8 mouse cellular contexts compared by ENCODE assay signal in genomic region chr7:141475805-141476158, GRCm38 (mm10). TPM values are rescaled to one million over a fixed set of nuclear protein-coding genes. Genes with fewer than 3 reads are reported as not detected.
DNase-seq lines count a peak whose midpoint lies in the region; ATAC-seq and TF ChIP-seq lines count a peak whose summit lies in the region.

No protein-coding gene starts in this region.

- peak overlapping the region; percentile 97 for H3K4me3 ChIP-seq in megakaryocyte, embryonic 14.5 days (replicated peaks)
- H3K4me3 ChIP-seq in embryonic fibroblast, embryonic 13.5 days (ENCODE audit: insufficient read depth, low read length) = peak overlapping the region; percentile 89
- H3K4me3 ChIP-seq in limb, embryonic 12.5 days (replicated peaks) = peak overlapping the region; percentile 73
- peak overlapping the region; percentile 72 for H3K4me3 ChIP-seq in neural tube, embryonic 15.5 days (replicated peaks)

- DNase-seq in adrenal gland, postnatal 25 days = no peak
- DNase-seq in B cell, adult 2 months = no peak
- no peak for DNase-seq in yolk sac, embryonic 10.5 days (ENCODE audit: low spot score)

- TF ChIP-seq POLR2A in embryonic fibroblast, embryonic 13.5 days (IDR thresholded peaks at IDR 0.05; ENCODE audit: low read depth, low read length) = peak; percentile 20; the same call in 1 of the 2 replicates

- peak overlapping the region; percentile 82 for H3K9ac ChIP-seq in limb, embryonic 12.5 days (replicated peaks)
- peak overlapping the region; percentile 80 for H3K9ac ChIP-seq in neural tube, embryonic 15.5 days (replicated peaks)

- H3K27me3 ChIP-seq in megakaryocyte, embryonic 14.5 days (replicated peaks) = no peaks in the 10 kb centered on the region
- H3K27me3 ChIP-seq in limb, embryonic 12.5 days = peaks cover 3% of the 10 kb centered on the region; the same call in 1 of the 2 replicates
- H3K27me3 ChIP-seq in neural tube, embryonic 15.5 days (replicated peaks) = peaks cover 10% of the 10 kb centered on the region

- H3K27ac ChIP-seq in embryonic fibroblast, embryonic 13.5 days (ENCODE audit: insufficient read depth, low read length) = peak overlapping the region; percentile 98
- peak overlapping the region; percentile 87 for H3K27ac ChIP-seq in limb, embryonic 12.5 days
- peak overlapping the region; percentile 84 for H3K27ac ChIP-seq in neural tube, embryonic 15.5 days (replicated peaks)

- 2% methylated on average over 12 of the region's 12 CpGs for WGBS in limb, embryonic 12.5 days
- 4% methylated on average over 12 of the region's 12 CpGs for WGBS in neural tube, embryonic 15.5 days

- peaks cover 36% of the 10 kb centered on the region for H3K36me3 ChIP-seq in megakaryocyte, embryonic 14.5 days (replicated peaks; ENCODE audit: low read length)
- peaks cover 19% of the 10 kb centered on the region for H3K36me3 ChIP-seq in limb, embryonic 12.5 days
- peaks cover 18% of the 10 kb centered on the region for H3K36me3 ChIP-seq in neural tube, embryonic 15.5 days

- no peak for ATAC-seq in megakaryocyte, adult 5-6 weeks (ENCODE audit: poor library complexity, severe bottlenecking)
- ATAC-seq in limb, embryonic 12.5 days (ENCODE audit: insufficient number of reproducible peaks, insufficient read depth, low FRiP score, low TSS enrichment, low read depth) = no peak
- no peak for ATAC-seq in neural tube, embryonic 15.5 days (ENCODE audit: low FRiP score)

- peaks cover 83% of the 10 kb centered on the region for H3K4me1 ChIP-seq in megakaryocyte, embryonic 14.5 days
- H3K4me1 ChIP-seq in embryonic fibroblast, embryonic 13.5 days (ENCODE audit: control insufficient read depth, insufficient read depth, low read length) = peaks cover 6% of the 10 kb centered on the region
- peaks cover 45% of the 10 kb centered on the region for H3K4me1 ChIP-seq in limb, embryonic 12.5 days (replicated peaks)
- peaks cover 46% of the 10 kb centered on the region for H3K4me1 ChIP-seq in neural tube, embryonic 15.5 days

- no peak for TF ChIP-seq CTCF in embryonic fibroblast, embryonic 13.5 days (IDR thresholded peaks at IDR 0.05; ENCODE audit: borderline replicate concordance, insufficient read depth, low read length)

- H3K9me3 ChIP-seq in megakaryocyte, embryonic 14.5 days = no peaks in the 10 kb centered on the region
- no peaks in the 10 kb centered on the region for H3K9me3 ChIP-seq in limb, embryonic 12.5 days
- no peaks in the 10 kb centered on the region for H3K9me3 ChIP-seq in neural tube, embryonic 15.5 days (replicated peaks)

- peak overlapping the region; percentile 92 for H3K4me2 ChIP-seq in limb, embryonic 12.5 days
- H3K4me2 ChIP-seq in neural tube, embryonic 15.5 days = peak overlapping the region; percentile 94

RNA-seq across cellular contexts. Expression of gene Tspan4, which starts 0.7 kb away (rescaled TPM):
- polyA plus RNA-seq in megakaryocyte, embryonic 14.5 days (2012; ENCODE audit: insufficient read depth, low replicate concordance) = 53.2 and 54.8 TPM in 2 replicates
- total RNA-seq in megakaryocyte, adult 5-6 weeks (2015) = 1.4 and 1.5 TPM in 2 replicates
- total RNA-seq in megakaryocyte, adult 5-6 weeks (2017) = 1.9 and 3.3 TPM in 2 replicates
- 184 and 207 TPM in 2 replicates for polyA plus RNA-seq in embryonic fibroblast, embryonic 13.5 days (2011; ENCODE audit: insufficient read length, low read depth, missing spikeins)
- polyA plus RNA-seq in limb, embryonic 12.5 days (2016; fragmentation: Nextera tagmentation; extraction: Ambion mirVana) = 24.8 and 33.0 TPM in 2 replicates
- polyA plus RNA-seq in neural tube, embryonic 15.5 days (2015; fragmentation: Nextera tagmentation; extraction: Ambion mirVana) = 73.0 and 77.3 TPM in 2 replicates
- total RNA-seq in adrenal gland, postnatal 25 days (2021) = 70.9 and 99.3 TPM in 2 replicates

RNA-seq across cellular contexts. Expression of gene Polr2l, which starts 0.8 kb away (rescaled TPM):
- polyA plus RNA-seq in megakaryocyte, embryonic 14.5 days (2012; ENCODE audit: insufficient read depth, low replicate concordance) = 49.6 and 150 TPM in 2 replicates
- total RNA-seq in megakaryocyte, adult 5-6 weeks (2015) = 16.6 and 24.0 TPM in 2 replicates
- total RNA-seq in megakaryocyte, adult 5-6 weeks (2017) = 17.9 and 27.6 TPM in 2 replicates
- polyA plus RNA-seq in embryonic fibroblast, embryonic 13.5 days (2011; ENCODE audit: insufficient read length, low read depth, missing spikeins) = 13.1 and 24.1 TPM in 2 replicates
- polyA plus RNA-seq in limb, embryonic 12.5 days (2016; fragmentation: Nextera tagmentation; extraction: Ambion mirVana) = 65.7 and 67.3 TPM in 2 replicates
- polyA plus RNA-seq in neural tube, embryonic 15.5 days (2015; fragmentation: Nextera tagmentation; extraction: Ambion mirVana) = 85.3 and 89.8 TPM in 2 replicates
- 89.5 and 102 TPM in 2 replicates for total RNA-seq in adrenal gland, postnatal 25 days (2021)

RNA-seq across cellular contexts. Expression of gene Cd151, which starts 8.6 kb away (rescaled TPM):
- polyA plus RNA-seq in megakaryocyte, embryonic 14.5 days (2012; ENCODE audit: insufficient read depth, low replicate concordance) = 56.1 and 168 TPM in 2 replicates
- 13.3 and 16.8 TPM in 2 replicates for total RNA-seq in megakaryocyte, adult 5-6 weeks (2015)
- total RNA-seq in megakaryocyte, adult 5-6 weeks (2017) = 21.6 and 26.4 TPM in 2 replicates
- 58.4 and 94.0 TPM in 2 replicates for polyA plus RNA-seq in embryonic fibroblast, embryonic 13.5 days (2011; ENCODE audit: insufficient read length, low read depth, missing spikeins)
- polyA plus RNA-seq in limb, embryonic 12.5 days (2016; fragmentation: Nextera tagmentation; extraction: Ambion mirVana) = 11.3 and 13.5 TPM in 2 replicates
- polyA plus RNA-seq in neural tube, embryonic 15.5 days (2015; fragmentation: Nextera tagmentation; extraction: Ambion mirVana) = 23.7 and 25.1 TPM in 2 replicates
- total RNA-seq in adrenal gland, postnatal 25 days (2021) = 287 and 310 TPM in 2 replicates

RNA-seq across cellular contexts. Expression of gene Cracr2b, which starts 14.9 kb away (rescaled TPM):
- polyA plus RNA-seq in megakaryocyte, embryonic 14.5 days (2012; ENCODE audit: insufficient read depth, low replicate concordance) = 19.4 and 29.4 TPM in 2 replicates
- total RNA-seq in megakaryocyte, adult 5-6 weeks (2015) = 1.6 and 1.8 TPM in 2 replicates
- total RNA-seq in megakaryocyte, adult 5-6 weeks (2017) = 1.5 and 2.0 TPM in 2 replicates
- polyA plus RNA-seq in embryonic fibroblast, embryonic 13.5 days (2011; ENCODE audit: insufficient read length, low read depth, missing spikeins) = 1.3 and 2.7 TPM in 2 replicates
- polyA plus RNA-seq in limb, embryonic 12.5 days (2016; fragmentation: Nextera tagmentation; extraction: Ambion mirVana) = 7.7 and 9.8 TPM in 2 replicates
- 7.1 and 9.6 TPM in 2 replicates for polyA plus RNA-seq in neural tube, embryonic 15.5 days (2015; fragmentation: Nextera tagmentation; extraction: Ambion mirVana)
- 9.9 and 13.5 TPM in 2 replicates for total RNA-seq in adrenal gland, postnatal 25 days (2021)

RNA-seq across cellular contexts. Expression of gene Pnpla2, which starts 20.8 kb away (rescaled TPM):
- 230 and 314 TPM in 2 replicates for polyA plus RNA-seq in megakaryocyte, embryonic 14.5 days (2012; ENCODE audit: insufficient read depth, low replicate concordance)
- total RNA-seq in megakaryocyte, adult 5-6 weeks (2015) = 31.2 and 34.5 TPM in 2 replicates
- 9.1 and 12.3 TPM in 2 replicates for total RNA-seq in megakaryocyte, adult 5-6 weeks (2017)
- 18.9 and 26.7 TPM in 2 replicates for polyA plus RNA-seq in embryonic fibroblast, embryonic 13.5 days (2011; ENCODE audit: insufficient read length, low read depth, missing spikeins)
- 13.7 and 14.9 TPM in 2 replicates for polyA plus RNA-seq in limb, embryonic 12.5 days (2016; fragmentation: Nextera tagmentation; extraction: Ambion mirVana)
- polyA plus RNA-seq in neural tube, embryonic 15.5 days (2015; fragmentation: Nextera tagmentation; extraction: Ambion mirVana) = 17.2 and 25.7 TPM in 2 replicates
- 538 and 617 TPM in 2 replicates for total RNA-seq in adrenal gland, postnatal 25 days (2021)
